Mouse (Mus musculus) embryonic facial prominence, embryonic 13.5 days (tissue): ENCODE data around the gene Gm49405. TPM values are rescaled to one million over a fixed set of nuclear protein-coding genes. Genes with fewer than 3 reads are reported as not detected.
"Not testable (repeated sequence)": the region's sequence is repeated elsewhere in the genome, so short reads cannot be mapped to it uniquely, and the experiment has no call there.

Experiments
- ATAC-seq: fragments of 200-750 bp; cut with Nextera tagmentation; 2 replicates; pipeline ENCODE4 v1.8.0; 2017; ENCODE audit warnings: low read depth; ENCODE audit not compliant: insufficient number of reproducible peaks, insufficient read depth, low FRiP score, low TSS enrichment
- H3K27ac ChIP-seq: fragments of 300-500 bp; sonication (generic); 2 replicates; pipeline ENCODE4 v1.5.1; 2015; ENCODE audit warnings: moderate library complexity, mild to moderate bottlenecking, inconsistent platforms
- H3K27me3 ChIP-seq: fragments of 300-500 bp; sonication (generic); 2 replicates; pipeline ENCODE4 v1.6.1; 2015; ENCODE audit warnings: mild to moderate bottlenecking, inconsistent platforms
- H3K36me3 ChIP-seq: fragments of 300-500 bp; sonication (generic); 2 replicates; pipeline ENCODE4 v1.6.1; 2015; ENCODE audit warnings: mild to moderate bottlenecking, inconsistent platforms
- H3K4me1 ChIP-seq: fragments of 300-500 bp; sonication (generic); 2 replicates; pipeline ENCODE4 v1.6.1; 2015; ENCODE audit warnings: inconsistent platforms
- H3K4me2 ChIP-seq: fragments of 300-500 bp; sonication (generic); 2 replicates; pipeline ENCODE4 v1.6.1; 2015; ENCODE audit warnings: moderate library complexity, mild to moderate bottlenecking, inconsistent platforms
- H3K4me3 ChIP-seq: fragments of 300-500 bp; sonication (generic); 2 replicates; pipeline ENCODE4 v1.5.1; 2015; ENCODE audit warnings: mild to moderate bottlenecking, inconsistent platforms
- H3K9ac ChIP-seq: fragments of 300-500 bp; sonication (generic); 2 replicates; pipeline ENCODE4 v1.6.1; 2015; ENCODE audit warnings: mild to moderate bottlenecking, inconsistent platforms
- H3K9me3 ChIP-seq: fragments of 300-500 bp; sonication (generic); 2 replicates; pipeline ENCODE4 v1.6.1; 2016; ENCODE audit warnings: inconsistent platforms
- WGBS: fragments of 180-500 bp; shearing (Covaris S2); methylation state at CpG from one replicate; pipeline ENCODE4 v1.1.7; 2015; ENCODE audit warnings: mixed read lengths; 5-methylcytosine and 5-hydroxymethylcytosine counted together
- polyA plus RNA-seq: library from polyadenylated mRNA; unstranded; fragments of >200 nt; fragmentation: Nextera tagmentation; extraction: Ambion mirVana; gene quantifications from 2 replicates; pipeline ENCODE4 v1.2.1, GENCODE M21; 2015

The Gm49405 gene
- polyA plus RNA-seq, 1 experiment from 2014 or later = 6.5 TPM

- Histone ChIP-seq H3K27ac (no peak overlapping the region), H3K9me3 (no peaks in the 10 kb centered on the region), H3K4me1 (peaks cover 12% of the 10 kb centered on the region; the same call in 1 of the 2 replicates), H3K36me3 (no peaks in the 10 kb centered on the region), H3K4me3 (no peak overlapping the region), H3K27me3 (no peaks in the 10 kb centered on the region), H3K4me2 (no peak overlapping the region), H3K9ac (no peak overlapping the region)
- 54% methylated on average over 10 of the region's 10 CpGs for WGBS
- no peak for ATAC-seq
Measured at GRCm38 (mm10) chr19:4017921-4018587, 17.6 kb downstream of the Gm49405 start.

GRCm38 (mm10) chr19:4018743-4019583 lies 18.5 kb downstream of the Gm49405 start:
- no peak overlapping the region for H3K27ac ChIP-seq
- 0 out of 2 replicates have a peak overlapping the region, but pooled peaks have one; percentile 0 for H3K9ac ChIP-seq
- WGBS = 33% methylated on average over 18 of the region's 18 CpGs
- H3K27me3 ChIP-seq = no peaks in the 10 kb centered on the region
- no peaks in the 10 kb centered on the region for H3K9me3 ChIP-seq
- no peaks in the 10 kb centered on the region for H3K36me3 ChIP-seq
- peaks cover 10% of the 10 kb centered on the region; the same call in 1 of the 2 replicates for H3K4me1 ChIP-seq
- H3K4me3 ChIP-seq = no peak overlapping the region
- H3K4me2 ChIP-seq = no peak overlapping the region
- ATAC-seq = peak; percentile 68; the same call in 1 of the 2 replicates

- ATAC-seq = no peak
- WGBS = 75% methylated on average over 7 of the region's 7 CpGs
- H3K27me3 ChIP-seq = no peaks in the 10 kb centered on the region
- no peak overlapping the region for H3K27ac ChIP-seq
- peaks cover 4% of the 10 kb centered on the region; the same call in 1 of the 2 replicates for H3K9me3 ChIP-seq
- no peak overlapping the region for H3K4me2 ChIP-seq
- H3K9ac ChIP-seq = no peak overlapping the region
- H3K4me1 ChIP-seq = peaks cover 10% of the 10 kb centered on the region; the same call in 1 of the 2 replicates
- no peaks in the 10 kb centered on the region for H3K36me3 ChIP-seq
- no peak overlapping the region for H3K4me3 ChIP-seq
Measured at GRCm38 (mm10) chr19:4023185-4023584, 22.8 kb downstream of the Gm49405 start.

GRCm38 (mm10) chr19:4027576-4027975 lies 27.1 kb downstream of the Gm49405 start:
- Histone ChIP-seq H3K27me3 (no peaks in the 10 kb centered on the region), H3K4me1 (no peaks in the 10 kb centered on the region), H3K36me3 (no peaks in the 10 kb centered on the region), H3K27ac (no peak overlapping the region), H3K4me3 (no peak overlapping the region), H3K4me2 (no peak overlapping the region), H3K9ac (no peak overlapping the region), H3K9me3 (peaks cover 4% of the 10 kb centered on the region; the same call in 1 of the 2 replicates)
- no peak for ATAC-seq

GRCm38 (mm10) chr19:4032668-4033067 lies 32.2 kb downstream of the Gm49405 start:
- no peak overlapping the region for H3K27ac ChIP-seq
- no peak overlapping the region for H3K9ac ChIP-seq
- peaks cover 12% of the 10 kb centered on the region for H3K36me3 ChIP-seq
- no peaks in the 10 kb centered on the region for H3K27me3 ChIP-seq
- peaks cover 14% of the 10 kb centered on the region for H3K4me1 ChIP-seq
- H3K9me3 ChIP-seq = no peaks in the 10 kb centered on the region
- ATAC-seq = no peak
- 52% methylated on average over 7 of the region's 7 CpGs for WGBS
- no peak overlapping the region for H3K4me2 ChIP-seq
- H3K4me3 ChIP-seq = no peak overlapping the region

GRCm38 (mm10) chr19:4033298-4033697 lies 32.9 kb downstream of the Gm49405 start:
- ATAC-seq = no peak
- WGBS = 78% methylated on average over 3 of the region's 3 CpGs
- no peaks in the 10 kb centered on the region for H3K9me3 ChIP-seq
- peaks cover 12% of the 10 kb centered on the region for H3K36me3 ChIP-seq
- no peak overlapping the region for H3K4me3 ChIP-seq
- H3K27ac ChIP-seq = no peak overlapping the region
- no peak overlapping the region for H3K4me2 ChIP-seq
- no peaks in the 10 kb centered on the region for H3K27me3 ChIP-seq
- no peak overlapping the region for H3K9ac ChIP-seq
- peaks cover 17% of the 10 kb centered on the region for H3K4me1 ChIP-seq

GRCm38 (mm10) chr19:4033742-4034141 lies 33.3 kb downstream of the Gm49405 start:
- Histone ChIP-seq H3K9me3 (no peaks in the 10 kb centered on the region), H3K4me2 (no peak overlapping the region), H3K9ac (no peak overlapping the region), H3K4me1 (peaks cover 19% of the 10 kb centered on the region), H3K36me3 (peaks cover 12% of the 10 kb centered on the region), H3K27ac (no peak overlapping the region), H3K4me3 (no peak overlapping the region), H3K27me3 (no peaks in the 10 kb centered on the region)
- no peak for ATAC-seq
- 67% methylated on average over 5 of the region's 5 CpGs for WGBS

GRCm38 (mm10) chr19:4036327-4037045 lies 36.1 kb downstream of the Gm49405 start:
- WGBS = 70% methylated on average over 12 of the region's 12 CpGs
- H3K9ac ChIP-seq = no peak overlapping the region
- no peak overlapping the region for H3K4me3 ChIP-seq
- peaks cover 12% of the 10 kb centered on the region for H3K36me3 ChIP-seq
- no peaks in the 10 kb centered on the region for H3K9me3 ChIP-seq
- H3K4me2 ChIP-seq = peak overlapping the region; percentile 39
- no peak for ATAC-seq
- H3K27ac ChIP-seq = no peak overlapping the region
- H3K4me1 ChIP-seq = peaks cover 19% of the 10 kb centered on the region
- H3K27me3 ChIP-seq = no peaks in the 10 kb centered on the region

GRCm38 (mm10) chr19:4037154-4037787 lies 36.8 kb downstream of the Gm49405 start:
- H3K9ac ChIP-seq = peak overlapping the region; percentile 80
- not testable (repeated sequence) for ATAC-seq, H3K9me3 ChIP-seq, H3K27me3 ChIP-seq
- H3K4me3 ChIP-seq = peak overlapping the region; percentile 54
- H3K36me3 ChIP-seq = peaks cover 12% of the 10 kb centered on the region
- peak overlapping the region; percentile 60 for H3K27ac ChIP-seq
- H3K4me1 ChIP-seq = peaks cover 19% of the 10 kb centered on the region
- 24% methylated on average over 7 of the region's 8 CpGs for WGBS
- peak overlapping the region; percentile 75 for H3K4me2 ChIP-seq

- Histone ChIP-seq H3K4me2 (peak within 1 kb of the TSS; percentile 75), H3K4me1 (peaks cover 19% of the 10 kb centered on the region), H3K9ac (peak within 1 kb of the TSS; percentile 80), H3K27me3 (no peaks in the 10 kb centered on the region), H3K9me3 (no peaks in the 10 kb centered on the region), H3K4me3 (peak within 1 kb of the TSS; percentile 54), H3K36me3 (peaks cover 12% of the 10 kb centered on the region), H3K27ac (peak within 1 kb of the TSS; percentile 60)
- peak; percentile 82; the same call in 1 of the 2 replicates for ATAC-seq
- WGBS = 0% methylated on average over 26 of the region's 26 CpGs
Measured at GRCm38 (mm10) chr19:4037788-4038232, 37.4 kb downstream of the Gm49405 start, which contains the start of gene Gstp1. Gstp1 (minus strand) TSS chr19:4037985.

GRCm38 (mm10) chr19:4040941-4041340 lies 40.5 kb downstream of the Gm49405 start:
- WGBS = 80% methylated on average over 5 of the region's 5 CpGs
- H3K9ac ChIP-seq, H3K27ac ChIP-seq, H3K27me3 ChIP-seq, H3K4me2 ChIP-seq, ATAC-seq, H3K9me3 ChIP-seq, H3K4me3 ChIP-seq, H3K36me3 ChIP-seq: not testable (repeated sequence)
- H3K4me1 ChIP-seq = peaks cover 21% of the 10 kb centered on the region
